Mouse (Mus musculus) MEL (cell line): ENCODE data around the gene Btg3. TPM values are rescaled to one million over a fixed set of nuclear protein-coding genes. Genes with fewer than 3 reads are reported as not detected.

ENCODE experiments used
- DNase-seq: peaks from one replicate; pipeline ENCODE4 v3.0.0; 2011; ENCODE audit warnings: low read depth, low spot score
- H3K27ac ChIP-seq: 2 replicates; pipeline ENCODE4 v1.5.1; 2012; ENCODE audit warnings: low read depth, mild to moderate bottlenecking, control low read depth, low read length, moderate library complexity; ENCODE audit not compliant: control insufficient read depth
- H3K27me3 ChIP-seq, 2 experiments: fragments of 150-350 bp in 1 of 2; sonication (generic) in 1 of 2; 2 replicates each; pipeline ENCODE4 v1.6.1; 2012; ENCODE audit warnings: low read length in 2 of 2, mild to moderate bottlenecking in 2 of 2, improper control_type of control experiment in 1 of 2, moderate library complexity in 1 of 2; ENCODE audit not compliant: insufficient read depth in 2 of 2, control insufficient read depth in 1 of 2
- H3K36me3 ChIP-seq, 2 experiments: 2 replicates each; pipeline ENCODE4 v1.6.1; 2012 to 2014; ENCODE audit warnings: low read length in 2 of 2, improper control_type of control experiment in 1 of 2, inconsistent platforms in 1 of 2, mild to moderate bottlenecking in 1 of 2; ENCODE audit not compliant: insufficient read depth in 2 of 2, control insufficient read depth in 1 of 2
- H3K4me1 ChIP-seq, 2 experiments: fragments of 150-350 bp in 1 of 2; sonication (generic) in 1 of 2; 2 replicates each; pipeline ENCODE4 v1.6.1; 2012; ENCODE audit warnings: low read length in 2 of 2, improper control_type of control experiment in 1 of 2, mild to moderate bottlenecking in 1 of 2; ENCODE audit not compliant: insufficient read depth in 2 of 2, control insufficient read depth in 1 of 2
- H3K4me3 ChIP-seq, 2 experiments: fragments of 150-350 bp in 1 of 2; sonication (generic) in 1 of 2; 2 replicates each; pipeline ENCODE4 v1.5.1; 2012; ENCODE audit warnings: low read depth in 2 of 2, low read length in 2 of 2, mild to moderate bottlenecking in 2 of 2, moderate library complexity in 2 of 2, control low read depth in 1 of 2, improper control_type of control experiment in 1 of 2; ENCODE audit not compliant: control insufficient read depth in 1 of 2, insufficient read depth in 1 of 2
- H3K79me2 ChIP-seq: 2 replicates; pipeline ENCODE4 v1.6.1; 2012; ENCODE audit warnings: mild to moderate bottlenecking, low read length, moderate library complexity; ENCODE audit not compliant: control insufficient read depth, poor library complexity, insufficient read depth
- H3K9ac ChIP-seq: 2 replicates; pipeline ENCODE4 v1.6.1; 2012; ENCODE audit warnings: low read depth, mild to moderate bottlenecking, control low read depth, low read length, moderate library complexity; ENCODE audit not compliant: control insufficient read depth, poor library complexity, severe bottlenecking
- H3K9me3 ChIP-seq: fragments of 150-350 bp; sonication (generic); replicated peaks from 2 replicates; pipeline ENCODE4 v1.6.1; 2012; ENCODE audit warnings: mild to moderate bottlenecking, low read length, improper control_type of control experiment, moderate library complexity; ENCODE audit not compliant: insufficient read depth
- BHLHE40 ChIP-seq: IDR thresholded peaks from 2 replicates; pipeline ENCODE4 v1.6.1; 2012; ENCODE audit warnings: low read depth, mild to moderate bottlenecking, inconsistent platforms, low read length, improper control_type of control experiment, borderline replicate concordance
- CHD1 ChIP-seq: IDR thresholded peaks from 2 replicates; pipeline ENCODE4 v1.6.1; 2012; ENCODE audit warnings: low read depth, mild to moderate bottlenecking, inconsistent platforms, low read length, improper control_type of control experiment
- E2F4 ChIP-seq: IDR thresholded peaks from 2 replicates; pipeline ENCODE4 v1.6.1; 2011; ENCODE audit warnings: low read depth, low read length, improper control_type of control experiment, borderline replicate concordance
- EP300 ChIP-seq, 2 experiments: IDR thresholded peaks; 2 replicates each; pipeline ENCODE4 v1.6.1; 2011; ENCODE audit warnings: improper control_type of control experiment in 2 of 2, low read length in 2 of 2, low read depth in 1 of 2, mild to moderate bottlenecking in 1 of 2
- ETS1 ChIP-seq: IDR thresholded peaks from 2 replicates; pipeline ENCODE4 v1.6.1; 2012; ENCODE audit warnings: low read depth, mild to moderate bottlenecking, inconsistent platforms, low read length, improper control_type of control experiment, moderate library complexity
- GATA1 ChIP-seq: IDR thresholded peaks from 2 replicates; pipeline ENCODE4 v1.6.1; 2011; ENCODE audit warnings: low read depth, low read length, improper control_type of control experiment
- JUND ChIP-seq: IDR thresholded peaks from 2 replicates; pipeline ENCODE4 v1.6.1; 2011; ENCODE audit warnings: low read depth, mild to moderate bottlenecking, improper control_type of control experiment, low read length
- MAX ChIP-seq: IDR thresholded peaks from 2 replicates; pipeline ENCODE4 v1.6.1; 2011; ENCODE audit warnings: low read length, improper control_type of control experiment
- MAZ ChIP-seq: IDR thresholded peaks from 2 replicates; pipeline ENCODE4 v1.6.1; 2012; ENCODE audit warnings: low read depth, mild to moderate bottlenecking, inconsistent platforms, low read length, improper control_type of control experiment
- MEF2A ChIP-seq: IDR thresholded peaks from 2 replicates; pipeline ENCODE4 v1.6.1; 2014; ENCODE audit warnings: low read depth, mild to moderate bottlenecking, inconsistent platforms, low read length, improper control_type of control experiment; ENCODE audit not compliant: poor library complexity, insufficient replicate concordance, severe bottlenecking; ENCODE audit errors: extremely low read depth
- MYB ChIP-seq: IDR thresholded peaks from 2 replicates; pipeline ENCODE4 v1.6.1; 2011; ENCODE audit warnings: mild to moderate bottlenecking, low read depth, low read length, improper control_type of control experiment
- MYC ChIP-seq: IDR thresholded peaks from 2 replicates; pipeline ENCODE4 v1.6.1; 2011; ENCODE audit warnings: low read depth, mild to moderate bottlenecking, low read length, improper control_type of control experiment, moderate library complexity
- NELFE ChIP-seq: IDR thresholded peaks from 2 replicates; pipeline ENCODE4 v1.6.1; 2011; ENCODE audit warnings: low read depth, low read length, improper control_type of control experiment
- POLR2A ChIP-seq, 2 experiments: IDR thresholded peaks; 2 replicates each; pipeline ENCODE4 v1.6.1; 2011 to 2012; ENCODE audit warnings: low read length in 2 of 2, mild to moderate bottlenecking in 2 of 2, control low read depth in 1 of 2, improper control_type of control experiment in 1 of 2, low read depth in 1 of 2, moderate library complexity in 1 of 2; ENCODE audit not compliant: control insufficient read depth in 1 of 2, insufficient read depth in 1 of 2, poor library complexity in 1 of 2
- RCOR1 ChIP-seq: IDR thresholded peaks from 2 replicates; pipeline ENCODE4 v1.6.1; 2012; ENCODE audit warnings: low read depth, mild to moderate bottlenecking, inconsistent platforms, low read length, improper control_type of control experiment
- SIN3A ChIP-seq: IDR thresholded peaks from 2 replicates; pipeline ENCODE4 v1.6.1; 2012; ENCODE audit warnings: low read length, improper control_type of control experiment, inconsistent platforms
- TAL1 ChIP-seq: IDR thresholded peaks from 2 replicates; pipeline ENCODE4 v1.6.1; 2012; ENCODE audit warnings: mild to moderate bottlenecking, inconsistent platforms, low read length, moderate library complexity, mixed read lengths
- ZC3H11A ChIP-seq: IDR thresholded peaks from 2 replicates; pipeline ENCODE4 v1.6.1; 2012; ENCODE audit warnings: low read depth, mild to moderate bottlenecking, inconsistent platforms, low read length, improper control_type of control experiment
- polyA plus RNA-seq, 2 experiments: library from polyadenylated mRNA; stranded (reverse) in 1 of 2; unstranded in 1 of 2; fragments of >175 nt in 1 of 2; fragments of >200 nt in 1 of 2; gene quantifications; 2 replicates each; pipeline versions ENCODE4 v1.2.1 to v1.2.4; 2012; ENCODE audit warnings: low replicate concordance in 2 of 2, low read depth in 1 of 2; ENCODE audit not compliant: insufficient read length in 2 of 2, insufficient read depth in 1 of 2, missing spikeins in 1 of 2
- total RNA-seq: library from RNA; depleted of rRNA; stranded (reverse); fragments of 300-350 nt; gene quantifications from 2 replicates; pipeline ENCODE4 v1.2.3, GENCODE M21; 2012

Btg3 gene
- total and polyA plus RNA-seq, 3 experiments, result 8.5 to 17.5 TPM; not detected in 1

GRCm38 (mm10) chr16:78295601-78296000 lies 81.4 kb downstream of the Btg3 start:
- Histone ChIP-seq H3K27me3 (no peaks in the 10 kb centered on the region; a peak in 1 of 4 replicates), H3K4me3 (no peak overlapping the region), H3K27ac (no peak overlapping the region), H3K36me3 (no peaks in the 10 kb centered on the region; a peak in 1 of 4 replicates), H3K9ac (no peak overlapping the region), H3K79me2 (no peaks in the 10 kb centered on the region; the same call in 1 of the 2 replicates), H3K9me3 (no peaks in the 10 kb centered on the region), H3K4me1 (no peaks in the 10 kb centered on the region; a peak in 1 of 4 replicates)
- TF ChIP-seq BHLHE40, result no peak
- TF ChIP-seq NELFE, result no peak
- TF ChIP-seq MYB, result no peak
- no peak for TF ChIP-seq RCOR1
- TF ChIP-seq TAL1, result no peak
- no peak for TF ChIP-seq MYC
- TF ChIP-seq MEF2A, result no peak
- TF ChIP-seq POLR2A (IDR thresholded peaks at IDR 0.05; ENCODE audit: control insufficient read depth in 1 of 2, insufficient read depth in 1 of 2, low read depth in 1 of 2, low read length in 2 of 2, poor library complexity in 1 of 2), result no peak
- no peak for TF ChIP-seq MAZ
- TF ChIP-seq ZC3H11A, result no peak
- TF ChIP-seq MAX, result no peak
- no peak for TF ChIP-seq GATA1
- no peak for TF ChIP-seq CHD1
- TF ChIP-seq ETS1, result no peak
- no peak for TF ChIP-seq E2F4
- TF ChIP-seq JUND, result no peak
- no peak for DNase-seq

DNA sequence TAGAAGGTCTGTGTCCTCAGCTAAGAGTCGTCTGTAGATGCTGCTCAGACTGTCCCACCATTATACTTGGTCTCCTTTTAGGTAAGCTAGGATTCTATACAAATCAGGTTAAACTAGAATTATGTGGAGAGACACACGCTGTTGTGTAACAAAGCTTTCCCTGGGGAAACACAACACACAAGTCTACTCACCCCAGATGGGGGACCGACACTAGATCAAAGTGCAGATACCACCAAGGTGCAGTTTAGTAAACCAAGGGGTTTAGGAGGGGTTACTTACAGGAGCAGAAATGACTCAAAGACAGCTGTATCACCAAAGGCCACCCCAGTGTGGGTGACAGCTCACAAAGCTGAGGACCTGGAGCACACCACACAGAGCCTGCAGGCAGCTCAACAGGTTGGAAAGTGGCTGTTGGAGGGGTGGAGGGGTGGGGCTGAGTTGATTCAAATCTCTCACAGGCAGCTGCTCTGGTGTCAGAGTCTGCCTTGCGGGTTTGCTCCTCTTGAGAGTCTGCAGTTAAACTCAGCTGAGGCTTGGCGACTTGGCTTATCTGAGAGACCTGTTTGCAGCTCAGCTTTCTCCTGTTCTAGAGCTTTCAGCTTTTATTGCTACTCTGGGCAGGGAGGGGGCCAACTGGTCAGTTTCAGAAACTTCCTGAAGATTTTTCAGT lies 82.3 kb downstream of the Btg3 start:
- TF ChIP-seq ETS1 (peak; percentile 52; the same call in 1 of the 2 replicates), SIN3A (no peak), EP300 (IDR thresholded peaks at IDR 0.05; ENCODE audit: low read depth in 1 of 2, low read length in 2 of 2) (0 out of 4 replicates have a peak, but pooled peaks of 1 of the 2 experiments have one; percentile 9)
- TF ChIP-seq, all 39 proteins: peak for 2
- DNase-seq, result peak; percentile 52
- Histone ChIP-seq H3K27me3 (no peaks in the 10 kb centered on the region; a peak in 1 of 4 replicates), H3K9me3 (no peaks in the 10 kb centered on the region), H3K4me3 (no peak overlapping the region), H3K36me3 (no peaks in the 10 kb centered on the region; a peak in 1 of 4 replicates), H3K4me1 (no peaks in the 10 kb centered on the region; a peak in 1 of 4 replicates), H3K9ac (no peak overlapping the region), H3K27ac (no peak overlapping the region), H3K79me2 (no peaks in the 10 kb centered on the region; the same call in 1 of the 2 replicates)
